Mouse (Mus musculus) right cerebral cortex, adult 18-20 months (tissue): ENCODE measurements around the gene Usp19.

Experiments used
- DNase-seq: peaks from one replicate; pipeline ENCODE4 v3.0.0; 2022; ENCODE audit warnings: mixed read lengths

Gene Usp19

DNA sequence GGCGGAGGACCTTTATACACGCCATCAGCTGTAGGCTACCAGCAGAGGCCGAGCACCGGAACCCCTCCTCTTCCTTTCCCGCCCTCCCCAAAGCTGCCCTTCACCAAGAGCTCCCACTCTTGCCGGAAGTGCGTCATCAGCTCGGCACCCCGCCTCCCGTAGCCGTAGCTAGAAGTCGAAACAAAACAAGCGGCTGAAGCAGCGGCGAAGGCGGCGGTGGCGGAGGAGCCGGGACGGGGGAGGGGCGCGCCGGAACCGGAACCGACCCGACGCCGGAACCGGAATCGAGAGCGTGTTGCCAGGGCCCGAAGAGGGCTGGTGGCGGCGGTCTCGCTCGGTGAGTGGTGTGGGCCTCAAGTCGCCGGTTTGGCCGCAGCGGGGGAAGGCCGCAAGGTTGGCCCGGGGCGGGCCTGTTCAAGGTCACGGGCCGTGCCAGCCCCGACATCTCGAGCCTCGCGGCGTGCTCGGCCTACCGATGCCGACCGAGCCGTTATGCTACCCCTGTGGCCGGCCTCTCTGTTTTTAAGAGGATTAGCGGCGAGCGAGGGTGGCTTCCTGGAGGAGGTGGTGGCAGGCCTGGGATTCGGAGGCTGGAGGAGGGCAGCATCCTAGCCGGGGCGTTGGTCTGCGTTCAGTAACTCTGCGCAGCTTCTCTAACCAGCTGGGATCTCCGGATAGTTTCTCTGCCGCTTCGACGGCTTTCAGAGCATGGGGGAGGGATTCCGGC, at the start of gene Usp19:
Gene Usp19, plus strand, starts transcription at position 44 of the 727 bp plus-strand sequence.
- DNase-seq: peak; percentile 97

DNA sequence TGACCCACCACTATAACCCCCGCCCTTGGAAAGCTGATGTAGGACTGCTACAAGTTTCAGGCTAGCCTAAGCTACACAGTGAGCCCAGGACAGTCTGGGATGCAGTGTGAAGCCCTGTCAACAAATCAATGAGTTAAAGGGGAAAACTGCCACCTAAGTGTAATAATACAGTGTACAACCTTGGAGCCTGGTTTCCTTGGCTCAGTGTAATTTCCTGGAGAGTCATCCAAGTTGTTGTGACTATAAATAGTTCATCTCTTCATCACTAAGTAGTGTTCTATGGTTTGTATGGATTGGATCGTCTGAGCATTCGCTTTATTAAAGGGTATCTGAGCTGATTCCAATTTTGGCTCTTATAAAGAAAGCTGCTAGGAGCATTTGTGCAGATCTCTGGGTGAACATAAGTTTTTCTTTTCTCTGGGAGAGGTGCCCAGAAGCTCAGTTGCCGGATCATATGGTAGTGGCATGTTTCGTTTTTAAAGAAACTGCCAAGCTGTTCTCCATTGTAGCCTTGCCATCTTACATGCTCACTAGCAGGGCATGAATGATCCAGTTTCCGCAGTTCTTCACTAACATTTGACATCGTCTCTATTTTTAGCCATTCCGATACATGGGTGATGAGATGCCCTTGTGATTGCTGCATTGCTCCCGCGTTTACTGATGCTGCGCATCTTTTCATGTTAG, 49.0 kb upstream of the Usp19 start:
- peak; percentile 56 for DNase-seq

DNA sequence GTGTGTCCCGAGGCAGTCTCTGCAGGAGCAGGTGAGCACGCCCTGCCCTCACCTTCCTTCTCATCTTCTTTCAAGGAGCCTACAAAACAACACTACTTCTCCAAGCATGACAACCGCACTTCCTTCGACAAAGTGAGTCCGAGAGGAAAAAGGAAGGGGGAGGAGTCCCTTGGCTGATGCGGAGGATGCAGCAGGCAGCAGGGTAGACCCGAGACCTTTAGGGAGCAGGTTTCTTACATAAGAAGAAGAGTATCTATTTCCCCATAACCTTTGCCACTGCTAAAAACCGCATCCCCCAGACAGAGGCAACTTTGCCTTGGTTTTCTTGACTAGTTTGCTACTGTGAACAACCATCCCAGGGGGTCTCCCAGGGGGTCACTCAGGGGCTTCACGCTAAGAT, 45.3 kb upstream of the Usp19 start:
- DNase-seq: no peak

GRCm38 (mm10) chr9:108449860-108450259, 40.5 kb upstream of the Usp19 start:
- DNase-seq: peak; percentile 70

GRCm38 (mm10) chr9:108450292-108451169, 39.9 kb upstream of the Usp19 start:
- DNase-seq: peak; percentile 54

DNA sequence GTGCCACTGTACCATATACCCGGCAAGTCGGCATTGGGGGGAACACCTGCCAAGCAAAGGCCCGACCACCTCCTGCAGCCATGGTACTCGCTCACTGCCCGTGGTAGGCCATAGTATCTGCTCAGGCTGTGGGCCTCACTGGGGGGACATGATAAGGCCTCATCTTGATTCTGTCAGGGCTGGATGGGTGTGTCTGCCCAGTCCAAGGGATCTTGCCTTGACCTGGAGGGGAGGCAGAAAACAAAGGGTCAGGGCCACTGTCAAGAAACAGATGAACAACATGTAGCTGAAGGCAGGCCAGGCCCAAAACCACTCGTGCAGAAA, 39.3 kb upstream of the Usp19 start:
- no peak for DNase-seq

DNA sequence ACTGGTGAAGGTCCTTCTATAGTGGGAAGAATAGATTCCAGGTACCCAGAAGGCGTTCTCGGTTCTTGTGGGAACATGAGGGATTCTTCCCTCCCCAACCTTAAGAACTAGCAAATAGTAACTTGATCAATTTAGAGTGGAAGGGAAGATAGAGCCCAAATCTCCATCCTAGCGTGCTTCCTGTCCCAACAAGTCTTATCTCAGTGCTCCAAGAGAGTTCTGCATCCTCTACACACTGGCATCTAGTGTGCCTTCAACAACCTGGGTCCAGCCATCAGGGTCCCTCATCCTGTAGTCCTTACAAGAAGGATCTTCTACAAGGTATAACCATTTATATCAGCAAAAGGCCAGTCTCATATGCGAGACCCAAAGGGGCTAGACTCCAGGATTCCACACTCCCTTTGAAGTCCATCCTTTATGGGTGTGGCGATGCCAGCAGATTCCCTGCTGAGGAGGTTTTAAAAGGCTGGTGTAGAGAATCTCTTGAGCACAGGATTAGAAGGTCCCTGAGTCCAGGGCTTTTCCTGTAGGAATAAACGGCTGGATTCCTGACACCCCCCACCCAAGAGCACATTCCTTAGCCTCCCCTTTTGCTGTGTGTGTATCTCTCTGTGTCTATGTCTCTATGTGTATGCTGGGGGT, 38.8 kb upstream of the Usp19 start:
- DNase-seq: no peak

- DNase-seq: peak; percentile 86
These were observed 38.0 kb upstream of the Usp19 start for GRCm38 (mm10) chr9:108452291-108452906.

- DNase-seq: no peak
These were observed 37.5 kb upstream of the Usp19 start for GRCm38 (mm10) chr9:108452911-108453310.

DNA sequence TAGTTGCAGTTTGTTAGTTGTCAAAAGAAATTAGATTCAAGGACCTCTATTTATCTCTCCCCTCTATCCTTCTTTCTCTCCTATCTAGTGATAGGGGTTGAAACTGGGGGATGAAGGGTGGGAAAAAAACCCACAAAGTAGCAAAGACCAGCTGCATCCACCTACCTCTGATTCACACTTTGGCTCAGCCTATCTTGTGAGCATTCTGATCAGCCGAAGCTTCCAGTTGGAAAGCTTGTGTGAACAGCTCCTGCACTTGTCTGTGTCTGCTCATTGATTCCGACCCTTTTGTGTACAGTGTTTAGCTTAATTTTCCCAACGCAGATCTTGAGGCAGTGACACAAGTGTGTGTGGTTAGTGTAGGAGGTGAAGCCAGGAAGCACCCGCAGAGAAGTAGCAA, 36.9 kb upstream of the Usp19 start:
- no peak for DNase-seq

GRCm38 (mm10) chr9:108454429-108454828, 36.0 kb upstream of the Usp19 start:
- DNase-seq: no peak

DNA sequence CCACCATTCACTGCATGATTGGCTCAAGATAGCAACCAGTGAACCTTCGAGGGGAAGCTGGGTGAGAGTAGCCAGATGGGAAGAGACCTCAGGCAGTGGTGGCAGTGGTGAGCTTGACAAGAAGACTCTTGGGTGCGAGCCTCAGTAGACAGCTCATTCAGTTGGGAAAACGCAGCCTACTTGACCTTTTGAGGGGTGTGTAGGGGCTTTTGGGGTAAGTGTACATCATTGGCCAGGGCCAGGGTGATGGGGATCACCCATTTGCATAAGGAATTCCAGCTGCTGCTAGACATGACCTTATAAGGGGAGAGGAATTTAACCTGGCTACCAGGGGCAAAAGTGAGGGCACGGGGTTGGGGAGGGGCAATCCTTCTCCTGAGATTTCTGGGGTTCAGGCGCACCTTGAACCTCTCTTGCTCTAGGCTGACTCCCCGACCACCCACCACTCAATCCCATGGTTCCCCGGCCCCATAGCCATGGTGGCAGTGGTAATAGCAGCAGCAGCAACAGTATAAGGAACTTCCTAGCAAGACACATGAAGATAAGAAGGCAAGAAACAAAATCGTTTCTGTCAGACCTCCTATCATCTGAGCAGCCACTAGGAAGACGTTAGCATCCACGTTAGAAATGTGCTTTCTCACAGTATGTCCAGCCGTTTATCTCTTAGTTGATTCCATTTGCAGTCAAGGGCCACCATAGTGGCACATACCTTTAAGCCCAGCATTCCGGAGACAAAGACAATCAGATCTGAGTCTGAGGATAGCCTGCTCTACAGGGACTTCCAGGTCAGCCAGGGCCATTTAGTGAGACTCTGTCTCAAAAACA, 34.4 kb upstream of the Usp19 start:
- DNase-seq: no peak

GRCm38 (mm10) chr9:108456953-108457352, 33.4 kb upstream of the Usp19 start:
- no peak for DNase-seq

DNA sequence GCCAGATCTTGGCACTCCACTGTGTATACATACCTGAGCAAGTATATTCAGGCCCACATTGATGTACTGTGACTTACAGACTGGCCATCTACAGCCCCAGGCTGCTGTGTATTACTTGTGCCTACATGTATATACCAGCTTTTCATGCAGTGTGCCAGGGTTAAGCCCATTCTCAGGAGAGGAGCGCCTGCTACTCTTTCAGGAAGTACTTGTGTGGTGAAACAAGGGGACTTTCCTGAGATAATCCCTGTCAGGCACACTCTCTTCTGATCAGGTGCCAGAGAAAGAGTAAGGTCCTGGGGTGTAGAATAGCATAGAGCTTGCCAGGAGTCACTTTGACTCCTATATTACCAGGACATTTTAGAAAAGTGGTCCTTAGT, 30.5 kb upstream of the Usp19 start:
- no peak for DNase-seq

DNA sequence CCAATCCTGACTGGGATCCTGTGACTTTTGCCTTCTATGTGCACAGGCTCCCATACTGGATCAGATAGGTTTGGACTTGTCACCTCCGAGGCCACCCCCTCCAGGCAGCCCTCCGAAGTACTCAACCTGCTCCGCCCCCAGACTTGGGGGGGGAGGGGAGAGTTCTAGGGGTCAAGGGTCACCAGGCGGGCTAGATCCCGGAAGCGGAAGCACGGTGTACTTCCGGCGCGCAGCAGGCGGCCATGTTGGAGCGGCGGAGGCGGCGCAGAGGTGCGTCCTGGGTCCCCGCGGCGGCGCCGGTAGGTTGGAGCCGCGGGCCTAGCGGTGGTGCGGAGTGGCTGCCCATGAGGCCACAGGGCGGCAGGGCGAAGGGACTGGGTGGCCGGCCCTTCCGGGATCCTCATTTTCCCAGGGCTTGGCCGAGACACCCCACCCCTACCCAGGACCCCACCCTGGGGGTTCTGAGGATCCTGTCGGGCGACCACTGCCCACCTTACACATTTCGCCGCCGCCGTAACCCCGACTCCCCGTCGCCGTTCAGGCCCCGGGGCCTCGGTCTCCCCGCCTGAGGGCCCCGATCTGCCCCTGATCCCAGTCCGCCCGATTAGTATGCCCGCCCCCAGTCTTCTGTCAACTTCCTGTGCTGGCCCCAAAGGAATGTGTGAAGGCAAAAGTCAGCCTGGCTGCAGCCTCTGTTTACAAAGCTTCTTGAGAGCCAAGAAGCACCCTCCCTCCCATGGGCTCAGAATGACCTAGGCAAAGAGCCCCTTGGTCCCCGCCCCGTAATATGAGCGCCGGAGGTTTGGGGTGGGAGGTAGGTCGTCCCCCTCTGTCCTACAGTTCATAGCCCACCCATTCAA, 29.9 kb upstream of the Usp19 start, which contains the start of gene Ccdc71:
Gene Ccdc71, plus strand, starts transcription at position 209 of the 860 bp plus-strand sequence.
- peak; percentile 90 for DNase-seq

DNA sequence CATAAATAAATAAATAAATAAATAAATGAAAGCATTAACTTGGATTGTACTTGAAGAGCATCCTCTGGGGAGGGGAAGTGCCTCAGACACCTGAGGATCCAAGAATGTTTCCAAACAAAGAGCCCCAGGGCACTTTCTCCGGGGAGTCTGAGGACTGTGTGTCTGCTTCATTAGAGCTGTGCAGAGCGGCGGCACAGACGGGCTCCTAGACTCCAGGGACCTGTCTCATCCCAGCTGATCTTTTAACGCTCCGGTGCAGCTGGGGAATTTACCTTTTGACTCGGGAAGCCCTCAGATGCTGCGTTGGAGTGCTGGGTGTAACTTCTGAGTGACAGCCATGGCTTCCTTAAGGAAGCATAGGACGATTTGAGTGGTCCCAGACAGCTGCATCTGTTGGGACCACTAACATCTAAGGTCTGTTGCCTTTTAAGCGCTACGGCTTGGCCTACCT, 29.2 kb upstream of the Usp19 start, which contains the start of gene Klhdc8b:
Gene Klhdc8b, minus strand, starts transcription at position 401 of the 451 bp plus-strand sequence.
- DNase-seq: no peak

DNA sequence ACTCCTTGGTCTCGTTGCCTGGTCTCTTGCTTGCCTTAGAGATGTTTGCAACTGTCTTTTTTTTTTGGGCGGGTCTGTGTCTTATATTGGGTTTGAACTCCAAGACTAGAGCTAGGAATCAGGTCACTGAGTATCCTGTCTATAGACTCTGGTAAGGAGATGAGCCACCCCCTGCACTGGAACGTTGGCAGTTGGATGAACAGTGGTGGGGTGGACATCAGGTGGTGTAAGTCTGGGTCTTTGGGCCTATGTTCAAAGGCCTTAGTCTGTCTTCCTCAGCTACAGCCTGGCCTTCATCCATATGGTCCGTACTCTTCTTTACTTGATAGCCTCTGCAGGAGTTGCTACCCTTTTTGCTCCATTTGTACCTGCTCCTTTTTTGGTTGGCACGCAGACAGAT, 28.7 kb upstream of the Usp19 start:
- DNase-seq: no peak

DNA sequence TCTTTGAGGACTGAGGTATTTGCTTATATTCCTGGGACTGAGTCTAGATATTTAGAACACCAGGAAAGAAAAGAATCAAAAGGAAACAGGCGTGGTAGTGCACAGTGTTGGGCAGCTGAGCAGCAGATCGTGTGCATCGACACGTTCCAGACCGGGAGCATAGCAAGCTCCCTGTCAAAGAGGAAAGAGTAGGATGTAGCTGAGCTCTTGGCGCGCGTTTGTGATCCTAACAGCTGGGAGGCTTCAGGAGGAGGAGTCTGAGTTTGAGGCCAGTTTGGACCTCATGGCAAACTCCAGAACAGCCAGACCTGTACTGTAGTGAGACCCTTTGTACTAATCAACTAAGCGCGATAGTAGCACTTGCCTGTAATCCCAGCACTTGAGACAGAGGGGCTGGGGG, 28.2 kb upstream of the Usp19 start:
- no peak for DNase-seq

GRCm38 (mm10) chr9:108463713-108464112, 26.7 kb upstream of the Usp19 start:
- DNase-seq: no peak

- no peak for DNase-seq
These were observed 24.2 kb upstream of the Usp19 start for GRCm38 (mm10) chr9:108466219-108466618.
